Mouse (Mus musculus): ENCODE measurements around the gene Ak2.
A peak's percentile ranks its signal among the peaks of the same experiment; 100 is the strongest.

The Ak2 gene

GRCm38 (mm10) chr4:128991500-128992008 is at the start of gene Ak2:
Gene Ak2, plus strand, starts transcription at chr4:128991958.
- no peak for DNase-seq (ENCODE audit: low spot score in 2 of 2)

DNA sequence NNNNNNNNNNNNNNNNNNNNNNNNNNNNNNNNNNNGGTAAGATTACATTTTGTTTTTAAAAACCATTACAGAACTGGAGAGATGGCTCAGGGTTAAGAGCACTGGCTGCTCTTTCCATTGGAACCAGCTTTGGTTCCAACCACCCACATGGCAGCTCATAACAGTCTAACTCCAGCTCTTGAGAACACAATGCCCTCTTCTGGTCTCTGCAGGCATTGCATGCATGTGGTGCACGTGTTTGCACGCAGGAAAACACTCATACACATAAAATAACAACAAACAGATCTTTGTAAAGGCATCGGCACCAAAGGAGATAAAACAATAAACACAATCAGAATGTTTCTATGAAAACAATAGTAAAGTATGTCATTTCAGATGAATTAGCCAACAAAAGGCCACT is 49.4 kb upstream of the Ak2 start:
- no peak for DNase-seq (ENCODE audit: low spot score in 2 of 2)

- no peak for DNase-seq (ENCODE audit: low spot score in 2 of 2)
Measured at GRCm38 (mm10) chr4:128946736-128947135, 45.0 kb upstream of the Ak2 start.

GRCm38 (mm10) chr4:128947326-128947933 is 44.3 kb upstream of the Ak2 start:
- DNase-seq (ENCODE audit: low spot score in 2 of 2): no peak

DNA sequence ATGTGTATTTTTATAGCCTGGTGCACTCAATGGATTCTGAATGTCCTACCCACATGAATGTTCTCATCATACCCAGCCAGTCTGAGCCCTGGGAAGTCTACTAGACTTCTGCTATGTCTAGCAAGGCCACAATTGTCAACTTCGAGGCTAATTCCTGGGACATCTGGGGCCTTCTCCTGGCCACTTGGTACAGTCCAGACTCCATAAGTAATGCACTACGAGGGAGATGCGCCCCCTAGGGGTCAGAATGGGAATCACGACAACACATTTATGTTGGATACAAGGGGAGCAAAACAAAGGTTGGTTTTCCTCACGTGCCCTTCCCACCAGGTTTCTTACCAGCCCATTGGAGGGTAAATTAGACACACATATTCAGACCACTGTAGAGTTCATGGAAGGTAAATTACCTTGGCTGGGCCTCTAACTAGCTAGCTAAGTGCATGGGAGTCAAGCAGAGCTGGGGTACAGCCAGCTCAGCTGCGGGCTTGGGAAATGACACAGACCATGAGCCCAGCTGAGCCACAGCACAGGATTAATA is 43.6 kb upstream of the Ak2 start:
- DNase-seq (ENCODE audit: low spot score in 2 of 2): peak in 1 of 2 experiments; percentile 64

GRCm38 (mm10) chr4:128949470-128950005 is 42.2 kb upstream of the Ak2 start:
- no peak for DNase-seq (ENCODE audit: low spot score in 2 of 2)

- peak in 1 of 2 experiments; percentile 60 for DNase-seq (ENCODE audit: low spot score in 2 of 2)
Measured at GRCm38 (mm10) chr4:128950461-128950860, 41.3 kb upstream of the Ak2 start.

DNA sequence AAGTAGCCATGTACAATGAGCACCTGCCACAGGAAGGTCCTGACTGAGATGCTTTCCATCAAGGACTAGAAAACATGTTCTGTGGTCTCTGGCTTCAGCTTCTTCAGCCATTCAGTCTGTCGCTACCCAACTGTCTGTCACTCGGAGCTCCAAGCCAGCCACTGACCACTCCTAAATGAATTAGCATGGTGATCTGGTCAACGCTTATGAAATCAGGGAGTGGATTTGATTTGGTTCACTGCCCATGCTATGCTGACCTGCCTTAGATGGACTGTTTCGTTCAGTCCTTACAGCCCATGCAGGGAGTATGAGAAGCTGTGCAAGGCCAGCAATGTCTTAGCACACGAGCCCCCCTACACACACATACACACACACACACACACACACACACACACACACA is 37.9 kb upstream of the Ak2 start:
- no peak for DNase-seq (ENCODE audit: low spot score in 2 of 2)

DNA sequence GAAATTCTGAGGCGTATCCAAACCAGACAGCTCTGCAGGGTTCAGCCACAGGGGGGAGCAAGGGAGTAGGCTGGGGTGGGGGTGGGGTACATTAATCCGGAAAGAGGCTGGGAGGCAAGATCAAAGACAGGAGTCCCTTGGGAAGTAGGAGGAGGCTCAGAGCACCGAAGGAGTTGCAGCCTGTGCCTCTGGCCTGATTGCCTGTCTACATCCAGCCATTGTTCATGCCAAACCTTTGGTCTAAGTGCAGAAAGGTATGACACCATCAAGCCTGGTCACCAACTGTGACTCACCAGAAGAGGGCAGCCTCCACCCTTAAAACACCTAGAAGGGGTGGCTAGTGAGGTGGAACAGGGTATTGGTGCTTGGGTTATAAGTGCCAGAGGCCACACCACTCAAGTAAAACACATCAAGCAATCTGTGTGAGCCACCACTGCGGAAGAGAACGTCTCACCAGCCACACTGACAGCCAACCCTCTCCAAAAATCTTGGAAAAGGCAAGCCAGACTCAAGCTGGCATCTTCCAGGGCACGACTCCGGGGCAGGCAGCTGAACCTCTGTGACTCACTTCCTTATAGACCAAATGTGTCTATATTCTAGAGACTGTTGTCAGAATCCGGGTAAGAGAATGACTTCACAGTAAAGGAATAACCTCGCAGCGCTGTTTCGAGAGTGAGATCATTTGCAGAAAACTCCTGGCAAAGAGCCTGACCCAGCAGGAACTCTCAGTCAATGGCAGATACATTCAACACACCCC is 34.4 kb upstream of the Ak2 start:
- DNase-seq (ENCODE audit: low spot score in 2 of 2): peak in 1 of 2 experiments; percentile 59

DNA sequence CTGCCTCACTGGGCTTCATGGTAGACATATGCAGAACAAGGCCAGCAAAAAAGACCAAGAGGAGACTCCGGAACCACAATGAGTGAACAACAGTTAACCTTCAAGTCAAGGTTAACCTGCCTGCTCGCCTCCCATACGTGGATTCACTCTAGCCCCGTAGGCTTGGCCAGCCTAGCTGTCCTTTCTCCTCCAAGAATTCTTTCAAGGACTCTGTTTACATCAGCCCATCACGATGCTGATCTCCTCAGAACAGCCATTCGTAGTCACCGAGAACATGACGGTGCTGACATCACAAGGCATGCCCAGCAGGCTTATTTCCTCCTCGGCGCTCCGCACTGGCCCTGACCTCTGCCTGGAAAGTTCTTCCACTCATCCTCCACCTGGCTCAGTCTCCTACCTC is 33.6 kb upstream of the Ak2 start:
- DNase-seq (ENCODE audit: low spot score in 2 of 2): no peak

DNA sequence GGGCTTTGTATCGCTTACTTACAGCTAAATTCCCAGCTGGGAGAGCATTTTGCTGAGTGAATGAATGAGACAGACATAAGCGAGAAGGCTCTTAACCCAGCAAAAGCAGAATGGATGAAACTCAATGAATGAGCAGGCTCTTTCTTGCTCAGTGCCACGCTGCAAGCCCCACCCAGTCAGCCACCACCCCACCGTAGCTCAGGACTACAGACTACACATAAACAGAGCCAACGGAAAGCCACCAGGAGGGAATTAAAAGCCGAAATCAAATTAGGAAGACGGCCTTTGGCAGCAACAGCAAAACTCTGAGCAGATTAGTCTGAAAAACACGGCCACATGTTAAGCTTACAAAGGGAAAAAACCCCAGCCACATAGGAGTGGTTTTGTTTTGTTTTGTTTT is 32.9 kb upstream of the Ak2 start:
- no peak for DNase-seq (ENCODE audit: low spot score in 2 of 2)

DNA sequence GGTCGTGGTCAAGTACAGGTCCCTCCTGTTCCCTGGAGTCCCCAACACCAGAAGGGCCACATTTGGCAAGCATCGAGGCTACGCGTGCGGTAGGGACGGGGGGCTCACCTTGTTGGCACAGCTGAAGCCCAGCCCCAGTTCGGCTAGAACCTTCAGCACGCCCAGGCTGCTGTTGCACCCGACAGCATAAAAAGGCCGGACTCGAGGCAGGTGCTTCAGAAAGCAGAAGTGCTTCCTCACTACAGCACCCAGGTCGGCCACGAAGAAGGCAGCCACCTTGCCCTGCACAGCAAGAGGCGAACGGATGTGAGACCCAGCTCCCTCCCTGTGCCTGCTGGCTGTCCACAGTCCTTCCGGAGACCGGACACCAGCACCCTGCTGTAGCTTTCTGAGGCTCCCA is 32.1 kb upstream of the Ak2 start:
- no peak for DNase-seq (ENCODE audit: low spot score in 2 of 2)

- no peak for DNase-seq (ENCODE audit: low spot score in 2 of 2)
Measured at GRCm38 (mm10) chr4:128961301-128962028, 30.3 kb upstream of the Ak2 start.

DNA sequence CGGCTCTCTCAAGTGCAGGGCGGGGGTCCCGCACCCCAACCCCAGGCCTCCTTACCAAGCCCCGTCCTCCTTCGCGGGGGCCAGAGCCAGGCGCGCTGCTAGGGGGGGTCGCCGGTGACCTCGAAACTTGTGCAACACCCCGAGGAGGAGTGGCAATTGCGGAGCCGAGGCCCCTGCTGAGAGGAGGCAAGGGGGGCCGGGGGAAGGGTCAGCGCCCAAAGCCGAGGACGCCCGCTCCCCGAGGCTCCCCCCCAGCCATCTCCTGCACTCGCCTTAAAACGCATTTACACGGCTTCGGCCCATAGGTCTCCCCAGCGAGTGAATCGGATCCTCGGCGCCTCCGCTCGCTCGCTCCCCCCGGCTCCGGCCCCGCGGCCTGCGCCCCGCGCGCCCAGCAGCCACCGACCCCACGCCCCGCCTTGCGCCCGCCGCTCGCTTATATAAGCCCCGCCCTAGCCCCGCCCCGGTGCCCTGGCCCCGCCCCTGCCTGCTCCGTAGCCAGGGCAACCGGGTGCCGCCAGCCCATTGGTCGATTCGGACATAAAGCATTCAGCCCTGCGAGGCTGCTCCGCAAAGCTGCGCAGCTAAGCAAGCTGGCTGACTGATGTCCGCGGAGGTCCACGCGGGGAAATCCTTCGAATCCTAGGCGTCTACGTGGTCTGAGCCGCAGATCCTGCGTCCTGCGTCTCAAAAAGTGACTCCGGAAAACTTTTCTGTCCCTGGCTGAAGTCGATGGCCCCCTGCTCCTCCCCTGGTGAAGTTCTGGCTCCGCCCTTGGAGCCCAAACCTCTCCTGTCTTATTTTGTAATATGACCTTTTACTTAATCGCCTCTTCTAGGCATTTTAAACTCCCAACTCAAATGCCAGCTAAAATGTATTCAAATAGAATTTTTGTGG is 29.5 kb upstream of the Ak2 start, which contains the start of gene Azin2:
Gene Azin2 (minus strand): TSS at position 414 of the 897 bp plus-strand sequence.
- peak; percentile 89 to 98 for DNase-seq (ENCODE audit: low spot score in 2 of 2)

DNA sequence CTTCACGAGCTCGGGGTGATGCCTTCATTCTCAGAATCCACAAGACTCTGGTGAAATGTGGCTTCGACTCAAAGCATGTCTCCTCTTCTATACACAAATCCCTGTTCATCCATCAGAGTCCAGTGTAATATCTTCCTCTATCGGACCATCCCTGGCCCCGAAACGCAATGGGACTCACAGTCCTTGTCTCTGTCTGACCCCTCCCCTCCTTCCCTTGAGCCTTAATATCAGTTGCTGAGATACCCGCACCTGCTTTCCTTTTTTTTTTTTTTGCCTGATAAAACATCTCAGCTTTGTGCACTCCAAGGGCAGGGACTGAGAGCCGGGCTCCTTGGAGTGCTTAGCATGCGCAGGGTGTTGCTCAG is 28.9 kb upstream of the Ak2 start:
- DNase-seq (ENCODE audit: low spot score in 2 of 2): no peak

GRCm38 (mm10) chr4:128966751-128967150 is 25.0 kb upstream of the Ak2 start:
- DNase-seq (ENCODE audit: low spot score in 2 of 2): peak in 1 of 2 experiments; percentile 56

DNA sequence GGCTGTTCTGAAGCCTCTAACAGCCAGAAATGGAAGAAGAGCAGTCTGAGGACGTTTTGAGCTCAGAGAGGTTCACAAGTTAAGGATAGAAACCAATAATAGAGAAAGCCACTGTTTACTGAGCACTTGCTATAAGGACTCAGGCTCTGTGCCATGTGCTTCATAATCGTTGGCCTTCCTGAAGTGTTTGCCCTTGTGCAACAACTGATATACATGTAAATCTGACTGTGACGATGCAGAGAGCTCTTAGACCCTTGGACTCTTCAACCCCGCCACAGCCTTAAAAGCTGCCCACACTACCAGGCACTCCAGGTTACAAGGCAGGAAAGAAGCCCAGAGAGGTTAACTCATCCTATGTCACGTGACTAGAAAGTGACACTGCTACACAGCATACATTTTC is 22.7 kb upstream of the Ak2 start:
- no peak for DNase-seq (ENCODE audit: low spot score in 2 of 2)

DNA sequence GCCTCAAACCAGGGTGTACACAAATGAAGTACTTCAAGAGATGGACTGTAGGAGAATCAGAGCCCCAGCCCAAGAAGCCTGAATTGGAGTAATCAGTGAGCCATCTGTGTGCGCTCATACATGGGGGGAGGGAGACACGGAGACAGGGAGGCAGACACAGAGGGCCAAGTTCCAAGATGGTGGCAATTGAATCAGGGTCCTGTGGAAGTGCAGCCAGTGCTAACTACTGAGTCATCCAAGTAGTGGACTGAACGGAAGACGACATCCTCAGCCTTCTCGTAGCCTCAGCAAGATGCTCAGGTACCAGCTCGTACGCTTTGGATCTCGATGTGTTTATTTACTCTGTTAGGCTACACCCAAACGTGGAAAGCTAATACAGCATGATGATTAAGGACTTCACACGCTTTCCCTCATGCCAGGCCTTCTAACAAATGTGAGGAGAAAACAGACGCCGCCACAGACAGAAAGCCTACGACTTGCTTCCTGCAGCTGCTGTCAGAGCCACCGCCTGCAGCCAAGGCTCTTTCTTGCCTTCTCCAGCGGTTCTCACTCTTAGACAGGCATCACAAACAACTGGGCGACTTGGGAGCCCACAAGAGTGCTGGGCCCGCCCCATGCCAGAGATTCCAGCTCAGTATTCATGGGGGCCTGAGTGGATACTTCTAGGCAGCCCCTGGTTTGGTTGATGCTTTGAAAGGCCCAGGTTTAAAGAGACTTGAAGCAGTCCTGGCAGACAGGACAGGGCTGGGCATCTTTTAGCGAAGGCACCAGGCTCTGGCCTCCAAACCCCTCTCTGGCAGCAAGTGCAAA is 21.9 kb upstream of the Ak2 start:
- no peak for DNase-seq (ENCODE audit: low spot score in 2 of 2)

DNA sequence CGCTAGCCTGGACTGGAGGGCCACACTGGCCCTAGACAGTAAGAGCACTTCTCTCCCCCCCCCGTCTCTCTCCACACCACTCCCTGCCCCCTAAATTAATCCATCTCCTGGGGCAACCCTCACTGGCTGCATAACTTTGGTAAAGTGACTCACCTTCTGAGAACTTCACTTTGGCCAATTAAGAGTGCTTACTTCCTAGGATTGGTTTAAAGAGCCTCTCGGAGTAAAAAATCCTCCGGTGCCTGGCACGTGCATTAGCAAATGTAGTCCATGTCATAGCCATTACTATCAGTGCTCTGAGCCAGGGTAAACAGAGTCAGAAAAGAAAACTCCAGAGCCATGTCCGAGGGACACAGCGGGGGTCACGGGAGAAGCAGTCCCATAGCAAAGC is 21.3 kb upstream of the Ak2 start:
- DNase-seq (ENCODE audit: low spot score in 2 of 2): no peak

DNA sequence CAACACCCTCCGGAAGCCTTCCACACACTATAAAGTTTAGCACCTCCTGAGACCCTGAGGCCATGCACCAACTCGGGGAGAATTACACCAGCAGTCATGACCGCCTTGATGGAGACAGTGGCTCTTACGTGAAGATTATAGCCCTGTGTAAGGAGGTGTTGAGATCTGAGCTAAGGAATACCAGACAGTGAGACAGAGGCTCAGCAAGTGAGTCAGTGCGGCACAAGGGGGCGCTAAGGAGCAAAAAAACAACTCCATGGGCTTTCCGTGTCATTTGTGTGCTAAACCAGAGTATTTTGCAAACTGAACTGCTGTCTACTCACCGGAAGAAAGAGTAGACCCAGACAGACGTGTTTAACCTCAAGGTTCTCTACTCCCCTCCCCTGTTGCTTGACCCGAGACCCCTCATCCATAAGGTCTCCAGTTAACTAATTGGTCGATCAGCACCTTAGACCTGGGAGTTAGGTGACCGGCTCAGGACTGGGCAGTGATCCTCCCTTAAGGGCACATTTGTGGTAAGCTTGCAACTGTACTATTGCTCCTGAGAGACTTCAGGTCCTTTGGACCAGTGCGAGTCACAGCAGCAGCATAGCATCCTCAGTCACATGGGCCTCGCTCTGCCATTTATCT is 20.6 kb upstream of the Ak2 start:
- DNase-seq (ENCODE audit: low spot score in 2 of 2): peak; percentile 65 to 88

Data from cerebellum, postnatal 4 days (tissue).